Mouse (Mus musculus) macrophage (primary cell): ENCODE measurements around the gene Tmem236. TPM values are rescaled to one million over a fixed set of nuclear protein-coding genes. Genes with fewer than 3 reads are reported as not detected.
A peak's percentile ranks its signal among the peaks of the same experiment; 100 is the strongest.
"Not testable (repeated sequence)": the region's sequence is repeated elsewhere in the genome, so short reads cannot be mapped to it uniquely, and the experiment has no call there.

Experiments
- H3K27ac ChIP-seq: fragments of 350-480 bp; formaldehyde crosslinking; 2 replicates; pipeline ENCODE4 v1.9.0; 2021
- H3K36me3 ChIP-seq: fragments of 350-480 bp; formaldehyde crosslinking; 2 replicates; pipeline ENCODE4 v1.9.0; 2021; ENCODE audit errors: inconsistent target
- H3K4me3 ChIP-seq: fragments of 350-480 bp; formaldehyde crosslinking; 2 replicates; pipeline ENCODE4 v1.9.0; 2021; ENCODE audit errors: inconsistent target
- H3K79me2 ChIP-seq: fragments of 350-480 bp; formaldehyde crosslinking; 2 replicates; pipeline ENCODE4 v1.9.0; 2021; ENCODE audit errors: inconsistent target
- WGBS: methylation state at CpG from one replicate; pipeline ENCODE4 v1.1.7; 2026; ENCODE audit warnings: inconsistent platforms; ENCODE audit not compliant: missing documents; 5-methylcytosine and 5-hydroxymethylcytosine counted together
- polyA plus RNA-seq: library from polyadenylated mRNA; stranded (reverse); fragments of 250-400 nt; gene quantifications from 3 replicates; pipeline ENCODE4 v1.2.4, GENCODE M21; 2018; ENCODE audit warnings: inconsistent platforms

Tmem236 gene
- polyA plus RNA-seq, 1 experiment from 2014 or later, result not detected

DNA sequence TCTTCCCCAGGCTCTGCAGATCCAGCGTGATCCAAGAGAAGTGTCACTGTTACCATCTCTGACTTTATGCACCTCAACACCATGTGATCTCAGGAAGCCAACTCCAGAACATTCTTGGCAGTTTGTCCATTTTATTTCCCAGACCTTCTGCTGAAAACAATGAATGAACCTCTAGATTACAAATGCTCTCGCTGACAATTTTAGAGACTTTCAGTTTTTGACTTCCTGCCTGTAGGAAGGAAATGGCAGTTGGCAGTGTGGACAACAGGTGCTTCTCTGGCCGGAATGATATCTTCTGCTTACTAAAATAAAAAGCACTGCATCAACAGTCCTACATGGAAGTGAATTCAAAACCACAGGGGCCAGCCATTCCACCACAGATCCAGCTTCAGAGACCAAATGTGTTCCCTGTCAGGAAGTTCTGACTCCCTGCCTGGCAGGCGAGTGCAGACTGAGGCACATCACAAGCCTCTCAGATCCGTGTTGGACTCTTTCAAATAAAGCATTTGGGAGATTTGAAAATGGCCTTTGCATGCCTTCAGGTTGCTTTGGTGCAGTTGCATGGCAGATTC lies 9.8 kb upstream of the Tmem236 start:
- H3K27ac ChIP-seq, result peak overlapping the region; percentile 95
- no peak overlapping the region for H3K4me3 ChIP-seq

GRCm38 (mm10) chr2:14165066-14165465 lies 9.3 kb upstream of the Tmem236 start:
- no peaks in the 10 kb centered on the region for H3K79me2 ChIP-seq
- H3K27ac ChIP-seq, result peak overlapping the region; percentile 95
- no peak overlapping the region for H3K4me3 ChIP-seq
- WGBS, result 77% methylated on average over 2 of the region's 2 CpGs
- no peaks in the 10 kb centered on the region for H3K36me3 ChIP-seq

More for the DNA sequence above, 9.8 kb upstream of the Tmem236 start:
- no peaks in the 10 kb centered on the region for H3K79me2 ChIP-seq
- H3K36me3 ChIP-seq, result no peaks in the 10 kb centered on the region
- WGBS, result 12% methylated on average over 5 of the region's 5 CpGs

DNA sequence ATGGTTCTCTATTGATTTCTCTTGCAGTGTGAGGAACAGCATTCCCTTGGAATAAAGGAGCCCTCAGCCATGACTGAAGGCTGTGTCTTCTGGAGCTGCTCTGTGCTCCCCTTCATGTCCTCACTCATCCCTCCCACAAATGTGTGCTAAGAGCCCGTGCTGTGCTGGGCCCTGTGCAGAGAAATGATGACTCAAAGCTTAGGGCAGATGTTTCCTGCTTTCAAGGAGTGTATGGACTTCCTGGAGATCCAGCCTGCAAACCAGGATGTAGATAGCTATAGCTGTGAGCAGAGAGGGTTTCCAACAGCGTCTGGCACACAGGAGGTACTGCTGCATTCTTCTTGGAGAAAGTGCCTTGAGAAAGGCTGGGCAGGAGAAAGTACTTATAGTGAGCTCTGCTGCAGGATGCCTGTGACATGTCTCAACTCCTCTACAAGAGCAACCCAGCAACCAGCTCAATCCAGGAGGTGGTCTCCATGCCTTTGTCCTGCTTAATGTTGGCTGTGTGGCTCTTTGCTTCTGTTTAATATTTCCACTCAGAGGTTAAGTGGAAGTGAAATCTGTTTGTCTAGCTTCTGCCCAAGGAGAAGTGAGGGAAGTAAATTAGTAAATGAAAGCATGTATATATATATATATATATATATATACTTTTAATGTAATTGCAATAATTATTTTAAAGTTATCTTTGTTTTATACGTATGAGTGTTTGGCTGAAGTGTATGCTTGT lies 8.5 kb upstream of the Tmem236 start:
- H3K27ac ChIP-seq, result peak overlapping the region; percentile 95
- H3K4me3 ChIP-seq, result no peak overlapping the region
- no peaks in the 10 kb centered on the region for H3K79me2 ChIP-seq
- WGBS, result 17% methylated on average over 3 of the region's 3 CpGs
- H3K36me3 ChIP-seq, result no peaks in the 10 kb centered on the region

DNA sequence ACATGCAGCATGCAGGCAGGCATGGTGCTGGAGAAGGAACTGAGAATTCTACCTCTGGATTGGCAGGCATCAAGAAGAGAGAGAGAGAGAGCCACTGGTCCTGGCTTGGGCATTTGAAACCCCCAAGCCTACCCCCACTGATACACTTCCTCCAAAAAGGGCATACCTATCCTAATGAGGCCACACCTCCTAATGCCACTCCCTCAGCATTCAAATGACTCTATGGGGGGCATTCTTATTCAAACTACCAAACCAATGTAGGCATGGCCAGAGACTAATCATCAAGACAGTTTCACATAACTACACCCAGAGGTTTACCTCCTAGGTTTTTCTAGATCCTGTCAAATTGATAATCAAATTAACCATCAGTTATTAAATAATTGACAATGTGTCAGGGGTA lies 6.6 kb upstream of the Tmem236 start:
- Histone ChIP-seq H3K27ac (no peak overlapping the region), H3K36me3 (no peaks in the 10 kb centered on the region), H3K4me3 (no peak overlapping the region), H3K79me2 (no peaks in the 10 kb centered on the region)

- Histone ChIP-seq H3K27ac (no peak overlapping the region), H3K36me3 (no peaks in the 10 kb centered on the region), H3K4me3 (no peak overlapping the region), H3K79me2 (no peaks in the 10 kb centered on the region)
- 84% methylated on average over 2 of the region's 2 CpGs for WGBS
Measured at GRCm38 (mm10) chr2:14176460-14177193, 2.3 kb downstream of the Tmem236 start.

DNA sequence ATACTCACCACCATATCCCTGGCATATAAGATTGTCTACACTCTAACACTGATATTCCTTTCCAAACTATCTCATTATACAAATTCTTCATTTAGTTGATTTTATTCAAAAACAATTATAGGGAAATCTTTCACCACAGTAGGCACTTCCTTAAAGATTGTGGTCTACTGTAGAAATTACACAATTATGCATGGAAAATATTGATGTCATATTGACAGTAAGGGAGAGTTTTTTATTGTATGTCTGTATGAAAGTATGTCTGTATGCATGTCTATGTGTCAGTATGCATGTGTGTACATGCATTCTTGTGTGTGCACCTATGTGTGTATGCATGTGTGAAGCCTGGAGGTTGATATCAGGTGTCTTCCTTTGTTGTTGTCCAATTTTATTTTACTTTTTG lies 10.1 kb downstream of the Tmem236 start:
- H3K4me3 ChIP-seq, result no peak overlapping the region
- no peak overlapping the region for H3K27ac ChIP-seq
- no peaks in the 10 kb centered on the region for H3K79me2 ChIP-seq
- H3K36me3 ChIP-seq, result no peaks in the 10 kb centered on the region

DNA sequence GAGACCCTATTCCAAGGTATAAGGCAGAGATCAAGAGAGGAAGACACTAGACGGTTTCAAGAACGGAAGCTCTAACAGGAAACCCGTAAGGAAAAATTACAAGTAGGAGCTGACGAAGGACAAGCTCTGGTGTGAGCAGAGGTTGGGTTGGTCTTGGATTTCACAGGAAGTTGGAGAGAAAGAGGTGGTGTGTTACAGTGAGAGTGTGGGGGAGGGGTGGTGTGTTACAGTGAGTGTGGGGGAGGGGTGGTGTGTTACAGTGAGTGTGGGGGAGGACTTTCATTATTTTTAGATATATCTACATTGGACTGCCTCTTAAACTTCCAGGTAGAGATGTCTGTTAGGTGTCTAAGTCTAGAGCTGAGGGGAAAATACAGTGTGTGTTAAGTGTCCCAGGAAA lies 16.4 kb downstream of the Tmem236 start:
- Histone ChIP-seq H3K27ac (peak overlapping the region; percentile 82), H3K4me3 (no peak overlapping the region), H3K79me2 (no peaks in the 10 kb centered on the region), H3K36me3 (no peaks in the 10 kb centered on the region)
- WGBS, result 69% methylated on average over 4 of the region's 4 CpGs

- no peaks in the 10 kb centered on the region for H3K36me3 ChIP-seq
- H3K79me2 ChIP-seq, result no peaks in the 10 kb centered on the region
- 53% methylated on average over 4 of the region's 4 CpGs for WGBS
- H3K4me3 ChIP-seq, result no peak overlapping the region
- peak overlapping the region; percentile 82 for H3K27ac ChIP-seq
Measured at GRCm38 (mm10) chr2:14191601-14192000, 17.3 kb downstream of the Tmem236 start.

GRCm38 (mm10) chr2:14192046-14192445 lies 17.7 kb downstream of the Tmem236 start:
- H3K27ac ChIP-seq, result peak overlapping the region; percentile 82
- no peak overlapping the region for H3K4me3 ChIP-seq
- no peaks in the 10 kb centered on the region for H3K79me2 ChIP-seq
- H3K36me3 ChIP-seq, result no peaks in the 10 kb centered on the region
- 19% methylated on average over 6 of the region's 6 CpGs for WGBS

DNA sequence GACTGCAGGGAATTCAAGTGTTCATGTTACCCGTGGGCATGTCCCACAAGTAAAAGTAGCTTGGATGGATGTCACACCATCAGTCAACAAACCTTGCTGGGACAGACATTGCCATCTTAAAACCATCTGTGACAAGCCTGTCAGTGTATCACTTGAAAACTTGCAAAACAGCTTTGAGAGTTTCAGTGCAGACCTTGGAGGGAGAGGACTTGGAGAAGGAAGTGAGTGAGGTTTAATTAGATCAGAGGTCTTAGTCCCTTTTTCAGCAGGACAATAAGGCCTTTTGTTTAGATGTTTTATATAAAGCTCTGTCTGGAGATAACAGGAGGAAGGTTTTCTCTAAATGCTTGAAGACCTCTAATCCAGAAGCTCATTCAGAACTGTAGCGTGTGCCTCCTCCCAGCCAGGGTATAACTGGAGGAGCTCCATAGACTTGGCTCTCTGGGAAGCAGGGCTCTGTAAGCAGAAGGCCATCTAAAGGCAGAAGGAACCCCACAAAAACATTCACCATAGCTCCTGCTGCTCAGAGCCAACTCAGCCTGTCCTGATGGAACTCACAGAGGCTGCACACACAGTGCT lies 24.1 kb downstream of the Tmem236 start:
- not testable (repeated sequence) for H3K79me2 ChIP-seq, H3K4me3 ChIP-seq, H3K27ac ChIP-seq, H3K36me3 ChIP-seq
- no CpG with 5 or more reads among the region's 2 CpGs for WGBS

DNA sequence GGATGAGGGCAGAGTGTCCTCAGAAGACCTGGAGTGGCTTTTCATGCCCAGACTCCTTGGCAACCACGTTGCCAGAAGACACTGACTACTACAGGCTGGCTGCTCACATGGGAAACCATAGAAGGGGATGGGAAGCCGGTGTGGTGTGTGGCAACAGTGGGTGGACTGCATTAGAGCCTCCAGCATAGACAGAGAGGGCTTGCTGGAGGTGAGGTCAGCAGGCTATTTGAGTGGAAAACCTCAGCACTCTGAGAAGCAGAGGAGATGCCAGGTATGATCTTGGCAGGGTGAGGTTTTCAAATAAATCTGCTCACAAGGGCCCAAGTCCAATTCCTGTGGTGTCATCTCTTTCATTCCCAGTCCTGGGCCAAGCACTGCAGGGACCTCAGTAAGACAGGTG lies 25.3 kb downstream of the Tmem236 start:
- Histone ChIP-seq H3K27ac (peak overlapping the region; percentile 12; the same call in 1 of the 2 replicates), H3K36me3 (no peaks in the 10 kb centered on the region), H3K4me3 (no peak overlapping the region), H3K79me2 (no peaks in the 10 kb centered on the region)
- whole genome bisulfite sequencing, result 21% methylated on average over 2 of the region's 2 CpGs

DNA sequence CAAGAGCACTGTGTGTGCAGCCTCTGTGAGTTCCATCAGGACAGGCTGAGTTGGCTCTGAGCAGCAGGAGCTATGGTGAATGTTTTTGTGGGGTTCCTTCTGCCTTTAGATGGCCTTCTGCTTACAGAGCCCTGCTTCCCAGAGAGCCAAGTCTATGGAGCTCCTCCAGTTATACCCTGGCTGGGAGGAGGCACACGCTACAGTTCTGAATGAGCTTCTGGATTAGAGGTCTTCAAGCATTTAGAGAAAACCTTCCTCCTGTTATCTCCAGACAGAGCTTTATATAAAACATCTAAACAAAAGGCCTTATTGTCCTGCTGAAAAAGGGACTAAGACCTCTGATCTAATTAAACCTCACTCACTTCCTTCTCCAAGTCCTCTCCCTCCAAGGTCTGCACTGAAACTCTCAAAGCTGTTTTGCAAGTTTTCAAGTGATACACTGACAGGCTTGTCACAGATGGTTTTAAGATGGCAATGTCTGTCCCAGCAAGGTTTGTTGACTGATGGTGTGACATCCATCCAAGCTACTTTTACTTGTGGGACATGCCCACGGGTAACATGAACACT lies 26.6 kb downstream of the Tmem236 start:
- no CpG with 5 or more reads among the region's 2 CpGs for WGBS
- not testable (repeated sequence) for H3K36me3 ChIP-seq, H3K27ac ChIP-seq

DNA sequence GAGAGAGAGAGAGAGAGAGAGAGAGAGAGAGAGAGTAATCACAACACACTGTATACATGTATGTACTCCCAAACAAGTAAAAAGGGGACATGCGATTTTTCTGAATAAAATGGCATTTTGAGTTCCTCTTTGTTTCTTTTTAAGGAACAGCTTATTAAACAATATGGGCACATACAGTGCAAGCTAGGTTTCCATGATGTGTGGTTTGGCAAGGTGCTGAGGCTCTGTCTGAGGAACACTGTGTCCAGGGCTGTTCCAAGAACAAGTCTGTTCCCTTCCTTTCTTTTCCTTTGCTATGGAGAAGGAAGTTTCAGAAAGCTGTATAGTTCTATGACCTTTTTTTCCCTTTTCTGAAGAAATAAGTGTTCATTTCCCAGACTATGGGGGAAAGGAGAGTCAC lies 30.0 kb downstream of the Tmem236 start:
- no peak overlapping the region for H3K4me3 ChIP-seq
- H3K36me3 ChIP-seq, result no peaks in the 10 kb centered on the region
- WGBS, result 50% methylated on average over 1 of the region's 1 CpGs
- H3K27ac ChIP-seq, result peak overlapping the region; percentile 96
- H3K79me2 ChIP-seq, result no peaks in the 10 kb centered on the region

More for the DNA sequence above, 26.6 kb downstream of the Tmem236 start:
- H3K79me2 ChIP-seq, H3K4me3 ChIP-seq: not testable (repeated sequence)

DNA sequence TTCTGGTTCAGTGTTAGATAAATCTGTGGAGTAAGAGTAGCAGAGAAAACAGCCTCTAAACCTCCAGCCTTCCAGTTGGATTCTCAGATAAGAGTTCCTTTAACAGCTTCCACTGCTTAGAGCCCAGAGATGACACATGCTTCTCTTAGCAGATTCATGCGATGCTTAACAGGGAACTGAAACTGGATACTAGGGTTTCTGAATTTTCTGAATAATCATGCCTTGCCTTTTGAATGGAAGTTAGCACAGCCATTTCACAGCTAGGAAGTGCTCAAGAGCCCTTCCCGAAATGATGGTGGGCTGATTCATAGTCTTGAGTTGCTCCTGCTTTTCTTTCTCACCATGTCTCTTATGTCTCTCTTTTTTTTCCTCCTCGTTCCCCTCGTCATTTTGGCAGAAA lies 32.5 kb downstream of the Tmem236 start:
- H3K4me3 ChIP-seq, result no peak overlapping the region
- no peaks in the 10 kb centered on the region for H3K36me3 ChIP-seq
- WGBS, result 13% methylated on average over 3 of the region's 4 CpGs
- peak overlapping the region; percentile 96 for H3K27ac ChIP-seq
- H3K79me2 ChIP-seq, result no peaks in the 10 kb centered on the region

DNA sequence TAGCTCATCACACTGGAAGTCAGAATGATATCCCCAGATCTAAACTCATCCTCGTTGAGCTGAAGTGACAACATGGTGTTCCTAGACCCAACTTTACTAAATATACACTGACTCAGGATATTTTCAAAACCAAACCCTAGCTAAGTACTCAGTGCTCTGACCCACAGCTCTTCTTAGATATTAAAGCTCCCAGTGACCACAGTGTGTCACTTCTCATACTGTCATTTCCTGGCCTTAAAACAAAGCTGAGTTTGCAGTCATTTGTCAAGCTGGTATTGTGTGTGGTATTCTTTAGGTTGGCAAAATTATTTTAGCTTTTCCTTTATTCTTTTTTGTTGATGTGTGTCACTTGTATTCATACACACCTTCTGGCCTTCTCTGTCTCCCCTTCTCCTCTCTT lies 36.4 kb downstream of the Tmem236 start:
- Histone ChIP-seq H3K36me3 (no peaks in the 10 kb centered on the region), H3K79me2 (no peaks in the 10 kb centered on the region), H3K27ac (peak overlapping the region; percentile 79), H3K4me3 (no peak overlapping the region)
- WGBS, result 55% methylated on average over 1 of the region's 1 CpGs
